Mouse (Mus musculus): ENCODE results near the gene Tmem102.

The Tmem102 gene

GRCm38 (mm10) chr11:69822080-69822479 is 16.7 kb upstream of the Tmem102 start, which contains the start of gene Spem1:
TSS of gene Spem1 (minus strand) at chr11:69822180.
- DNase-seq (ENCODE audit: low spot score in 2 of 2): no peak

- no peak for DNase-seq (ENCODE audit: low spot score in 2 of 2)
These were observed 13.4 kb upstream of the Tmem102 start for GRCm38 (mm10) chr11:69818871-69819270.

- no peak for DNase-seq (ENCODE audit: low spot score in 2 of 2)
These were observed 12.9 kb upstream of the Tmem102 start, which contains the start of gene Spem2 for GRCm38 (mm10) chr11:69818365-69818764. TSS of gene Spem2 (minus strand) at chr11:69818465.

GRCm38 (mm10) chr11:69816520-69816919 is 11.1 kb upstream of the Tmem102 start:
- peak in 1 of 2 experiments; percentile 21 for DNase-seq (ENCODE audit: low spot score in 2 of 2)

DNA sequence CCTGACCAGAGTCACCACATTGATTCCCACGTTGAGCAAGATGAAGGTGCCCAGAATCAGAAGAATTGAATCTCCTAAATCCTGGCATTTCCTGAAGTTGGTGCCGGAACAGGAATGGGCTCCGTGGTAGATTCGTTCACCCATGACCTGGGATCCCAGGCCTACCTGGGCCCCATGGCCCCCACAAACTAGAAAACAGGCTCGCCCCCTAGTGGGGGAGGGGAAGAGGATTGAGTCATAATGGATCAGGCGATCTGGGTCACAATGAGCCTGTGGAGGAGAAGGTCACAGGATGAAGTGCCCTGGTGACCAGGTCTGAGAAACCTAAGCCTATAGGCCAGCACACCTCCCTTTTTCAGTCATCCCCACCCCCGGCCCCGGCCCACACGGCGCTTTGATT is 9.7 kb upstream of the Tmem102 start, which contains the start of gene Gm39566:
Gene Gm39566, minus strand, starts transcription at position 144 of the 400 bp plus-strand sequence.
- no peak for DNase-seq (ENCODE audit: low spot score in 2 of 2)

GRCm38 (mm10) chr11:69810280-69810679 is 4.9 kb upstream of the Tmem102 start:
- no peak for DNase-seq (ENCODE audit: low spot score in 2 of 2)

DNA sequence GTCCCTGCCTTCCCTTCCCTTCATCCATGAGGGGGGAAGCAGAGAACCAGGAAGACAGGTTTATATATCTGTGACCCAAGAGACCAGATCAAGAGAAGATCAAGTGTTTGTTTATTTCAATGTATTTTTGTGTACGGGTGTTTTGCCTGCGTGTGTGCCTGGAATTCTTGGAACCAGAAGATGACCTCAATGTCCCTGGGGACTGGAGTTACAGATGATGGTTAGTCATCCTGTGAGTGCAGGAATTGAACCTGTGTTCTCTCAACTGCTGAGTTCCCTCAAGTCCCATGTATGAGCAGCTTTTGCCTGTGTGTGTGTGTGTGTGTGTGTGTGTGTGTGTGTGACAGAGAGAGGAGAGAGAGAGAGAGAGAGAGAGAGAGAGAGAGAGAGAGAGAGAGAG is 2.2 kb upstream of the Tmem102 start:
- DNase-seq (ENCODE audit: low spot score in 2 of 2): no peak

DNA sequence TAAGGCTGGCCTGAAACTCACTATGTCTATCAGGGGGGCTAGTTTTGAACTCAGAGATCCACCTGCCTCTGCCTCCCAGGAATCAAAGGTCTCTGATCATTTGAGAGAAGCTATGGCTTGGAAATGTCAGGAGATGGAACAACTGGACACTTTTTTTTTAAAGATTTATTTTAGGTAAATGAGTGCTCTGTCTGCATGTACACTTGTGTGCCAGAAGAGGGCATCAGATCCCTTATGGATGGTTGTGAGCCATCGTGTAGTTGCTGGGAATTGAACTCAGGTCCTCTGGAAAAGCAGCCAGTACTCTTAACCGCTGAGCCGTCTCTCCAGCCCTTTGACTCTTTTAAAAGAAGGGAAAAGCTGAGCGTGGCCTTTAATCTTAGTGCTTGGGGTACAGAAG is 954 bp upstream of the Tmem102 start:
- DNase-seq (ENCODE audit: low spot score in 2 of 2): no peak

DNA sequence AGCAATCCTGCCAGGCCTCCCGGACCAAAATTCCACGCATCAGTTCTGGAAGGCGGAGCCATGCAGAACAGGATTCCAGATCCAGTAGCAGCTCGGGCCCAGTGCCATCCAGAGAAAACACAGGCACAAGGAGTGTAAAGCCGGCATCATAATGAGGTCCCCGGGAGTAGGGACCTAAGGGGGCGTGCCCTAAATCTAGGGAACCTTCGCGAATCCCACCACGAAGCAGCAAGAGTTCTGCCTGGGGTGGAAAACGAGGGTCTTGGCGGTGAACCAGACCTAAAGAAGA is 828 bp downstream of the Tmem102 start:
- DNase-seq (ENCODE audit: low spot score in 2 of 2): no peak

- DNase-seq (ENCODE audit: low spot score in 2 of 2): peak; percentile 75 to 79
These were observed 1.4 kb downstream of the Tmem102 start for GRCm38 (mm10) chr11:69803786-69804651.

DNA sequence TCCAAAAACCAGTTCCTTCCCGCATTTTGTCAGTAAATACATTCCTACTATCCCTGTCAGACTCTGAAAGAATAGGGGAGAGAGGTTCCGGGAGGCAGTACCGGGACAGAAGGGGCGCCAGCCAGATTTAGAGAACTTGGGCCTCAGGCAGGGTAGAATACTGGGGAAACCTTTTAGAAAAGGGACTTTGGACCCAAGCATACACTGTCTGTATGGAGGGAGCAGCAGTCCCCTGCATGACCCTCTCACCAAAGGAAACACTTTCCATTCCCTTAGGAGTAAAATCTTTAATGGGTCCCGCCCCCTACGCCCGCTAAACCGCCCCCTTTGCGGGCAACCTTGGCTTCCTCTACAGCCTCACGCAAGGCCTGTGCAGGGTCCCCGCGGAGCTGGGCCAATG is 2.1 kb downstream of the Tmem102 start:
- no peak for DNase-seq (ENCODE audit: low spot score in 2 of 2)

DNA sequence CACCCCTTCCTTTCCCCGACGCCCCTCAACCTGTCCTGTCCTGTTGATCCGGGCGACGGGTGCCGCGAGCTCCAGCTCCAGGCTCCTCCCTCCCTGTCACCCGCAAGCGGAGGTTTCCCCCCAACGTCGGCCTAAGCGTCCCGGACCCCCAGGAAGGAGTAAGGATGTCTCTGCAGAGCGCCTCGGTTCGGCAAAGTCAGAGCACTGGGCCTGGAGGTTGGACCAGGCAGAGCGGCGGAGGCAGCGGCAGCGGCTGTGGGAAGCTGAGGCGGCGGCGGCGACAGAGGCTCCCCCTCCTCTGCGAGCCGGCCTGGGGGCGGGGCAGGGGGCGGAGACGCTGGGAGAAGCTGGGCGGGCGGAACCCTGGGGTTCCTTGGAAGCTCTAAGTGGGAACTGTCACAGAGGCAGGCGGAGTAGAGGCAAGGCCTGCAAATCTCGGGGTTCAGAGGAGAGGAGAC is 2.7 kb downstream of the Tmem102 start:
- DNase-seq (ENCODE audit: low spot score in 2 of 2): peak; percentile 89 to 91

- peak in 1 of 2 experiments; percentile 41 for DNase-seq (ENCODE audit: low spot score in 2 of 2)
These were observed 3.9 kb downstream of the Tmem102 start, which contains the start of gene Fgf11 for GRCm38 (mm10) chr11:69801379-69801977. TSS of gene Fgf11 (minus strand) at chr11:69801857.

DNA sequence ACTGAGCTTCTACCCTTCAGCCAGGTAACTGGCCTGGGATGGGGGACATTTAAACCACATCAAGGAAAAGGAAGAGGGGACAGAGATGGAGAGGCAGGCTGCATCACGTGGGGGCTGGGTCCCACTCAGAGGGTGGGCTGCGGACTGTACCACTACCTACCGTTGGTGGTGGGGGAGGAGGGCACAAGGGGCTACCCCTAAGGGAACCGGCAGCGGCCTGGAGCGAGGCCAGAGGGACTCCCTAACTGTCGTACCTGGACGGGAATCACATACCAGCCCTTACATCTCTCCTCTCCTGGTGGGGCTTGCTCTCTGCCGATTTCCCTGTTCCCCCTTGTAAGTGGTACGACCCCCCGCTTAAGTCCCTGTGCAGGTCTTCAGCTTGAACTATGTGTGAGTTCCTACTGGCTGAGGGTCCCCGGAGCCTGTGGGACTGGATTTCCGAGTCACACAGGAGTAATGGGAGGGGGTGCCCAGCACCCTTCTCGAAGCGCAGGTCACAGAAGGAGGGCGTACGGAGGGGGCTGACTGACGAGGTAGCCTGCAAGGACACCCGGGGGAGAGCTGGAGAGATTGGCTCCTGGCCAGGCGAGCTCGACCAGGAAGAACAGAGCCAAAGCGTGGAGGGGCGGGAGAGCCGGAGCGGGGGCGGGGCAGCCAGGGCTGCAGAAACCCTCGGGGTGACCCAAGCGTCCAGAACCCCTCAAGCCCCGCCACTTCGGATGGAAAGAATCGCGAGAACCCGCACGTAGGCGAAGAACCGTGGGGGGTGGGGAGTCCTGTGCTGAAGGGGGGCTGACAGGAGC is 4.8 kb downstream of the Tmem102 start:
- peak; percentile 83 to 87 for DNase-seq (ENCODE audit: low spot score in 2 of 2)

DNA sequence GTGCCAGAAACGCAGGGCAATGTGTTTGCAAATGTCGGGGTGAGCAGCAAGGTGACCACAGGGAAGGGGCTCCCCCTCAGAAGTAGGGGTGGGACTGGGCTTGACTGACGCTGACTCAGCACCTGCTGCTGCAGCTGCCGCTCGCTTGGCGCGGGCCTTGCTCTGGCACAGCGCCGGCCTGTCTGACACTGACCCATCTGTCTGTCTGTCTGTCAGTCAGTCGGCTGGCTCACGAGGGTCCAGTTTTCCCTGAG is 5.4 kb downstream of the Tmem102 start:
- peak in 1 of 2 experiments; percentile 83 for DNase-seq (ENCODE audit: low spot score in 2 of 2)

GRCm38 (mm10) chr11:69799394-69800137 is 5.9 kb downstream of the Tmem102 start:
- peak in 1 of 2 experiments; percentile 71 for DNase-seq (ENCODE audit: low spot score in 2 of 2)

DNA sequence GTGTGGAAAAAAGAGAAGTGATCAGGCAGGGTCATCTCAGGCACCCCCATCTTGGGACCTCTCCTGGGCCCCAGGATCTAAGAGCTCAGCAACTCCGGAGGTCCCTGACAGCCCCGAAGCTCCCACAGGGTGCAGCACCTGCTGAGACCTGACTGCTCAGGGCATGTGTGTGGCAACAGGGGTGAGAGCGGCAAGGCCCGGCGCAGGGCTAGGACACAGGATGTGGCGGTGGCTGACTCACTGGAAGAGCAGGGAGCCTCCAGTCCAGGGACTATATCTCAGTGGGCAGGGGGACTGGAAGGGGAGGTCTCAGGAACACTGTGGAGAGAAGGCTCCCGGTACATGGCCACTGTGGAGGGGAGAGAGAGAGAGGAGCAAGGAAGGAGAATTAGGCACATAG is 7.5 kb downstream of the Tmem102 start:
- no peak for DNase-seq (ENCODE audit: low spot score in 2 of 2)

DNA sequence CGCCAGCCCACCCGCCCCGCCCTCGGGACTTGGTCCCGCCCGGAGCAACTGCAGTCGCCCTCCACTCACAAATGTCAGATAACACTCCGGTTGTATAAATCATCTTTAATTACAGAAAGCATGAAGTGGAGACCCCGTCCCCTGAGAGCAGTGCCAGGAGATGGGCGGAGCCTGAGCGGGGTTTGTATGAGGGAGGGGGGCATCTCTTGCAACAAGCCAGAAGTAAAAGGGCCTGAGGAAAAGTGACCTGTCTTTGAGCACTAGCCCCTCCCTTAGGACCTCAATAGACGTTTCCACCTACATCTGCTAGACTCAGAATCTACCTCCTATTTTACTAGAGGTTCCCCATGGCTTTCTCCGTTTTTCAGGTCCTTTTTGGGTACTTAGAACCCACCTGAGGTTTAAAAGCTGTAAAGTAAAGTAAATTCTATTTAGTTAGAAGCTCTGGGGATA is 9.4 kb downstream of the Tmem102 start:
- DNase-seq (ENCODE audit: low spot score in 2 of 2): no peak

GRCm38 (mm10) chr11:69795168-69795982 is 10.0 kb downstream of the Tmem102 start, which contains the start of gene Chrnb1:
TSS of gene Chrnb1 (minus strand) at chr11:69795943.
- peak; percentile 94 to 96 for DNase-seq (ENCODE audit: low spot score in 2 of 2)

DNA sequence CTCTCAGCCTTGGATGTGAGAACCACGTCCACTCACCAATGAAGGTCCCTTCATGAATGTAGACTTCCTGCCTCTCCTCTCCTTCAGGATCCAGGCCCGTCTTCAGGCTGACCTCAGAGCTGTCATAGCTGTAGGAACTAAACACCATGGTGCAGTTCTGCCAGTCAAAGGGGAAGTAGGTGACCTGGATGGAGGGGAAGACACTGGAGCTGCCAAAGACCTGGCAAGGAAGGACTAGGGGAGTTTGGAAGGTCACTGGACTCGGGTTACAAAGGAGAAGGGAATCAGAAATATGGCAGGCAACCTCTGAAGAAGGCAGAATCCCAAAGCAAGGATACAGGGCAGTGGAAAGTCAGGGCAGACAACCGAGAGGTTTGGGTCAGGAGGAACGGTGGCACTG is 12.0 kb downstream of the Tmem102 start:
- no peak for DNase-seq (ENCODE audit: low spot score in 2 of 2)

- no peak for DNase-seq (ENCODE audit: low spot score in 2 of 2)
These were observed 14.0 kb downstream of the Tmem102 start for GRCm38 (mm10) chr11:69791420-69791819.

Data from right cerebral cortex, postnatal 10 days (tissue).